Mouse (Mus musculus): ENCODE results near the gene Hist1h2bn.
"Not testable (repeated sequence)": the region's sequence is repeated elsewhere in the genome, so short reads cannot be mapped to it uniquely, and the experiment has no call there.

DNA sequence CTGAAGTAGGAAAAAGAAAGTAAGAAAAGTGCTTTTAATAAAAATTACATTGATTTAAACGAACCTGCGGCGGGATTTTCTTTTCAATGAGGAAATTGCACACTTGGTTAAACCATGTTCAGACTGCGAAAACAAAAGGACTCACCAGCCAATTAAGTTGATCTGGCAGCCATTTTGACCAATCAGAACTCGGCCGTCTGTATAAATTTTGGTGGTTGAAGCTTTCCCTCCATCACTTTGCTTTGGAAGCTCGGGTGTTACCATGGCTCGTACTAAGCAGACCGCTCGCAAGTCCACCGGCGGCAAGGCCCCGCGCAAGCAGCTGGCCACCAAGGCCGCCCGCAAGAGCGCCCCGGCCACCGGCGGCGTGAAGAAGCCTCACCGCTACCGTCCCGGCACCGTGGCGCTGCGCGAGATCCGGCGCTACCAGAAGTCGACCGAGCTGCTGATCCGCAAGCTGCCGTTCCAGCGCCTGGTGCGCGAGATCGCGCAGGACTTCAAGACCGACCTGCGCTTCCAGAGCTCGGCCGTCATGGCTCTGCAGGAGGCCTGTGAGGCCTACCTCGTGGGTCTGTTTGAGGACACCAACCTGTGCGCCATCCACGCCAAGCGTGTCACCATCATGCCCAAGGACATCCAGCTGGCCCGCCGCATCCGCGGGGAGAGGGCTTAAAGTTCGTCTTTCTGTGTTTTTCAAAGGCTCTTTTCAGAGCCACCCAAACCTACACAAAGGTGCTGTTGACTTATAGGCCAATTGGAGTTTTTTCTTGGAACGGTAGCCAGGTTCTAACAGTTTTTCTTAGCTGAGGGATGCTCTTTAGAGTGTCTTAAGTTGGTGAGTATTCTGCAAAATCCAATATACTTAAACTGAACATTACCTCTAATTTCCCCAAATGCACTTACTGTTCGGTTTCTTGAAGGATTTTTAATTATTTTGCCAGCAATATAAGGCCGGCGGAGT lies 36.2 kb upstream of the Hist1h2bn start, which contains the start of gene Hist1h3h:
- TF ChIP-seq CTCF (IDR thresholded peaks at IDR 0.05; ENCODE audit: low read depth) = not testable (repeated sequence)
- 0 out of 2 replicates have a peak, but pooled peaks have one; percentile 16 for TF ChIP-seq EP300 (IDR thresholded peaks at IDR 0.05; ENCODE audit: low read depth)
